Mouse (Mus musculus) intestine, postnatal 0 days (tissue): ENCODE data around the gene Ddx19b. TPM values are rescaled to one million over a fixed set of nuclear protein-coding genes. Genes with fewer than 3 reads are reported as not detected.
A peak's percentile ranks its signal among the peaks of the same experiment; 100 is the strongest.

ENCODE experiments used
- ATAC-seq: fragments of 200-750 bp; cut with Nextera tagmentation; 2 replicates; pipeline ENCODE4 v1.8.0; 2017; ENCODE audit warnings: mild to moderate bottlenecking, moderate TSS enrichment, moderate library complexity
- H3K27ac ChIP-seq: fragments of 300-500 bp; sonication (generic); 2 replicates; pipeline ENCODE4 v1.5.1; 2014; ENCODE audit warnings: mild to moderate bottlenecking, low read depth, low read length, moderate library complexity
- H3K27me3 ChIP-seq: fragments of 300-500 bp; sonication (generic); replicated peaks from 2 replicates; pipeline ENCODE4 v1.6.1; 2014; ENCODE audit warnings: low read length, mixed read lengths; ENCODE audit not compliant: control insufficient read depth, insufficient read depth
- H3K36me3 ChIP-seq: fragments of 300-500 bp; sonication (generic); 2 replicates; pipeline ENCODE4 v1.6.1; 2014; ENCODE audit warnings: mild to moderate bottlenecking, moderate library complexity; ENCODE audit not compliant: control insufficient read depth, insufficient read depth
- H3K4me1 ChIP-seq: fragments of 300-500 bp; sonication (generic); replicated peaks from 2 replicates; pipeline ENCODE4 v1.6.1; 2014; ENCODE audit warnings: antibody characterized with exemption, low read length, mixed read lengths; ENCODE audit not compliant: control insufficient read depth, insufficient read depth
- H3K4me2 ChIP-seq: fragments of 300-500 bp; sonication (generic); replicated peaks from 2 replicates; pipeline ENCODE4 v1.6.1; 2014; ENCODE audit warnings: low read depth, mild to moderate bottlenecking, moderate library complexity
- H3K4me3 ChIP-seq: fragments of 300-500 bp; sonication (generic); 2 replicates; pipeline ENCODE4 v1.5.1; 2014; ENCODE audit warnings: low read depth, low read length
- H3K9ac ChIP-seq: fragments of 300-500 bp; sonication (generic); 2 replicates; pipeline ENCODE4 v1.6.1; 2014; ENCODE audit warnings: mild to moderate bottlenecking, low read depth, low read length
- H3K9me3 ChIP-seq: fragments of 300-500 bp; sonication (generic); 2 replicates; pipeline ENCODE4 v1.6.1; 2016; ENCODE audit warnings: mixed run types; ENCODE audit not compliant: control insufficient read depth
- CTCF ChIP-seq: sonication (generic); IDR thresholded peaks from 2 replicates; pipeline ENCODE4 v1.5.1; 2016; ENCODE audit warnings: low read depth, mild to moderate bottlenecking, control low read depth, antibody characterized with exemption, moderate library complexity
- WGBS: fragments of 180-500 bp; shearing (Covaris S2); extraction: QIAGEN DNeasy Blood & Tissue Kit; methylation state at CpG from one replicate; pipeline ENCODE4 v1.1.7; 2014; 5-methylcytosine and 5-hydroxymethylcytosine counted together
- polyA plus RNA-seq: library from polyadenylated mRNA; unstranded; fragments of >200 nt; fragmentation: Nextera tagmentation; extraction: Ambion mirVana; gene quantifications from 2 replicates; pipeline ENCODE4 v1.2.1, GENCODE M21; 2015

The Ddx19b gene
- polyA plus RNA-seq, 1 experiment from 2014 or later = 4.5 TPM

- peak overlapping the region; percentile 54 for H3K4me3 ChIP-seq
- TF ChIP-seq CTCF = no peak
- peak overlapping the region; percentile 66 for H3K9ac ChIP-seq
- peaks cover 11% of the 10 kb centered on the region for H3K36me3 ChIP-seq
- no peak overlapping the region for H3K27ac ChIP-seq
- H3K9me3 ChIP-seq = no peaks in the 10 kb centered on the region
- H3K4me1 ChIP-seq = 0 out of 2 replicates have a peak, but pooled peaks cover 3% of the 10 kb centered on the region
- 8% methylated on average over 45 of the region's 45 CpGs for WGBS
- H3K4me2 ChIP-seq = peak overlapping the region; percentile 91
- no peaks in the 10 kb centered on the region for H3K27me3 ChIP-seq
- peak; percentile 95 for ATAC-seq
Measured at GRCm38 (mm10) chr8:110969910-110970770, 61.4 kb downstream of the Ddx19b start.

DNA sequence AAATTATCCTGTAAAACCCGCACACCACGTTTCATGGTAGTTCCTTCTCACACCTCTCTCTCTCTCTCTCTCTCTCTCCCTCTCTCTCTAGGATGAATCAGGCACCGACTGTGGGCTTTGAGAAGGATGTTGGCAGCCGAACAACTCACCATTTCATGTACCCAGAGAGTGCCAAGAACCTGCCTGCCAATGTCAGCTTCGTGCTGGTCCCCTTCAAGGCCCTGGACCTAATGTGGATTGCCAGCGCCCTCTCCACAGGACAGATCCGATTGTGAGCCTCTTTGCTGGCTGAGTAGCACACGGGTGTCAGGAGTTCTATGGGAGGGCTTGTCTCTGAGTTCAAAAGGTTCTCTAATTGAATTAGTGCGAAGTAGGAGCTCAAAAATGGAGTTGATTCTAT is 64.2 kb downstream of the Ddx19b start:
- no peak overlapping the region for H3K4me3 ChIP-seq
- 0 out of 2 replicates have a peak, but pooled peaks cover 3% of the 10 kb centered on the region for H3K4me1 ChIP-seq
- 85% methylated on average over 9 of the region's 9 CpGs for WGBS
- H3K9me3 ChIP-seq = no peaks in the 10 kb centered on the region
- H3K9ac ChIP-seq = no peak overlapping the region
- ATAC-seq = no peak
- no peak overlapping the region for H3K27ac ChIP-seq
- no peak for TF ChIP-seq CTCF
- no peak overlapping the region for H3K4me2 ChIP-seq
- no peaks in the 10 kb centered on the region for H3K27me3 ChIP-seq
- H3K36me3 ChIP-seq = no peaks in the 10 kb centered on the region

GRCm38 (mm10) chr8:110966586-110966985 is 65.0 kb downstream of the Ddx19b start:
- H3K9ac ChIP-seq = no peak overlapping the region
- H3K4me3 ChIP-seq = no peak overlapping the region
- H3K27me3 ChIP-seq = no peaks in the 10 kb centered on the region
- no peaks in the 10 kb centered on the region for H3K36me3 ChIP-seq
- H3K9me3 ChIP-seq = no peaks in the 10 kb centered on the region
- no peak overlapping the region for H3K27ac ChIP-seq
- WGBS = 76% methylated on average over 8 of the region's 8 CpGs
- 0 out of 2 replicates have a peak, but pooled peaks cover 3% of the 10 kb centered on the region for H3K4me1 ChIP-seq
- no peak for TF ChIP-seq CTCF
- no peak for ATAC-seq
- H3K4me2 ChIP-seq = no peak overlapping the region

DNA sequence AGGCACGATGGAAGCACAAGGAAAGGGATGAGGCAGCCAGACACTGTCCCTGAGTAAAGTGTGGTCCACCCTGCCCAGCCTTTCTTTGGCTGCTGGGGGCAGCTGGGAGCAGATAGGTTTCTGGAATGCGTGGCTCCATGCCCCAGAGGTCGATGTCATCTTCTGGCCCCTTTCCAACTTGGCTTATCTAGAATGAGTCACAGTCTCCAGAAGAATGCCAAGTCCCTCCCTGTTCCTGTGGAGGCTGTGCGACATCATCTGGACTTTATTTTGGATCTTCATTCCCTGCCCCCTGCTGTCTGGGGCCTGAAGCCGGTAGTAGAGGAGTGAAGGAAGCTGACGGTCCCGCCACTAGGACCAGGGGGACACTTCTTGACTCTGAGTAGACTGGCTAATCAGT is 66.0 kb downstream of the Ddx19b start:
- Histone ChIP-seq H3K9ac (no peak overlapping the region), H3K36me3 (no peaks in the 10 kb centered on the region), H3K4me3 (no peak overlapping the region), H3K4me2 (no peak overlapping the region), H3K4me1 (no peaks in the 10 kb centered on the region), H3K9me3 (no peaks in the 10 kb centered on the region), H3K27ac (no peak overlapping the region), H3K27me3 (no peaks in the 10 kb centered on the region)
- TF ChIP-seq CTCF = peak; percentile 57
- ATAC-seq = peak; percentile 36; the same call in 1 of the 2 replicates
- 20% methylated on average over 7 of the region's 7 CpGs for WGBS

- H3K27ac ChIP-seq = no peak overlapping the region
- no peak for ATAC-seq
- no peak overlapping the region for H3K4me2 ChIP-seq
- H3K4me1 ChIP-seq = no peaks in the 10 kb centered on the region
- H3K36me3 ChIP-seq = peaks cover 5% of the 10 kb centered on the region; the same call in 1 of the 2 replicates
- 65% methylated on average over 7 of the region's 7 CpGs for WGBS
- no peak overlapping the region for H3K9ac ChIP-seq
- TF ChIP-seq CTCF = no peak
- H3K27me3 ChIP-seq = no peaks in the 10 kb centered on the region
- no peaks in the 10 kb centered on the region for H3K9me3 ChIP-seq
- H3K4me3 ChIP-seq = no peak overlapping the region
Measured at GRCm38 (mm10) chr8:110964666-110965065, 66.9 kb downstream of the Ddx19b start.

GRCm38 (mm10) chr8:110963051-110963450 is 68.5 kb downstream of the Ddx19b start:
- H3K36me3 ChIP-seq = peaks cover 5% of the 10 kb centered on the region; the same call in 1 of the 2 replicates
- WGBS = 90% methylated on average over 2 of the region's 2 CpGs
- TF ChIP-seq CTCF = no peak
- H3K27ac ChIP-seq = no peak overlapping the region
- no peak for ATAC-seq
- H3K9me3 ChIP-seq = no peaks in the 10 kb centered on the region
- no peak overlapping the region for H3K9ac ChIP-seq
- no peaks in the 10 kb centered on the region for H3K4me1 ChIP-seq
- H3K27me3 ChIP-seq = no peaks in the 10 kb centered on the region
- H3K4me2 ChIP-seq = no peak overlapping the region
- H3K4me3 ChIP-seq = no peak overlapping the region
